ENCODE assay signal across 23 mouse cellular contexts in genomic region chr5:96439811-96440210, GRCm38 (mm10).
DNase-seq lines count a peak whose midpoint lies in the region; ATAC-seq and TF ChIP-seq lines count a peak whose summit lies in the region.
"Had no signal": no experiment of that assay in that cellular context is flagged by ENCODE, and none has a peak within 500 bp of the region (broad histone marks: within the 10 kb centered on the region; RNA-seq: fewer than 3 reads in every experiment).

No protein-coding gene starts in this region.

- no peaks in the 10 kb centered on the region for H3K36me3 ChIP-seq in stomach, embryonic 16.5 days (ENCODE audit: control insufficient read depth, insufficient read depth, low read length)
- no peaks in the 10 kb centered on the region for H3K36me3 ChIP-seq in stomach, postnatal 0 days (ENCODE audit: control insufficient read depth, insufficient read depth, low read length)
- H3K36me3 ChIP-seq: embryonic facial prominence, embryonic 10.5 days; G1E; heart, embryonic 13.5 days; hindbrain, embryonic 13.5 days had no signal

- no peaks in the 10 kb centered on the region for H3K9me3 ChIP-seq in stomach, embryonic 16.5 days (replicated peaks; ENCODE audit: control insufficient read depth, low read length)
- no peaks in the 10 kb centered on the region for H3K9me3 ChIP-seq in stomach, postnatal 0 days (ENCODE audit: control insufficient read depth, low read length)
- H3K9me3 ChIP-seq: embryonic facial prominence, embryonic 10.5 days; forebrain, embryonic 13.5 days; G1E; heart, embryonic 13.5 days; hindbrain, embryonic 13.5 days had no signal

- peak; percentile 10 for DNase-seq in adrenal gland, postnatal 10 days
- DNase-seq in adrenal gland, postnatal 4 days (ENCODE audit: low spot score in 2 of 2), result no peak
- DNase-seq in gastrocnemius, adult 2 months, result peak; percentile 60
- DNase-seq in gastrocnemius, postnatal 4 days (ENCODE audit: low spot score in 2 of 2), result no peak
- no peak for DNase-seq in stomach, postnatal 0 days (ENCODE audit: low spot score)
- no peak for DNase-seq in layer of hippocampus, adult 8-10 months (ENCODE audit: low spot score in 2 of 2)
- DNase-seq: adrenal gland, adult 8-10 months; B cell, adult 2 months; cerebellum, adult 11-12 months; cerebellum, adult 9-10 months; cerebellum, postnatal 36 days; forebrain, postnatal 0 days; heart, adult 18-20 months; heart, postnatal 10 days; kidney, adult 11 months had no signal

- TF ChIP-seq EP300 in stomach, postnatal 0 days (optimal IDR thresholded peaks at IDR 0.05), result no peak

- no peaks in the 10 kb centered on the region for H3K27me3 ChIP-seq in stomach, embryonic 16.5 days (ENCODE audit: control insufficient read depth, insufficient read depth, low read length)
- no peaks in the 10 kb centered on the region for H3K27me3 ChIP-seq in stomach, postnatal 0 days (ENCODE audit: control insufficient read depth, insufficient read depth, low read length)
- H3K27me3 ChIP-seq: forebrain, embryonic 13.5 days; heart, embryonic 13.5 days; hindbrain, embryonic 13.5 days had no signal

- 85% methylated on average over 4 of the region's 4 CpGs for WGBS in stomach, embryonic 16.5 days
- WGBS in stomach, postnatal 0 days, result 87% methylated on average over 4 of the region's 4 CpGs

- H3K4me2 ChIP-seq in stomach, embryonic 16.5 days (ENCODE audit: low read depth, low read length), result no peak overlapping the region
- H3K4me2 ChIP-seq in stomach, postnatal 0 days (replicated peaks; ENCODE audit: low read depth), result no peak overlapping the region
- H3K4me2 ChIP-seq: forebrain, embryonic 13.5 days; heart, embryonic 13.5 days; hindbrain, embryonic 13.5 days had no signal

- H3K4me3 ChIP-seq in gastrocnemius, adult 2 months, result no peak overlapping the region
- no peak overlapping the region for H3K4me3 ChIP-seq in stomach, embryonic 16.5 days (replicated peaks; ENCODE audit: low read length)
- H3K4me3 ChIP-seq in stomach, postnatal 0 days (ENCODE audit: low read depth, low read length), result no peak overlapping the region
- H3K4me3 ChIP-seq: embryonic facial prominence, embryonic 10.5 days; forebrain, embryonic 13.5 days; heart, embryonic 13.5 days; hindbrain, embryonic 13.5 days had no signal

- intact Hi-C loops in gastrocnemius, adult 2 months (cut with DNase I), result no loop called here

- no peak for TF ChIP-seq CTCF in gastrocnemius, adult 2 months (IDR thresholded peaks at IDR 0.05)
- TF ChIP-seq CTCF in stomach, postnatal 0 days (IDR thresholded peaks at IDR 0.05; ENCODE audit: low read depth), result no peak

- H3K27ac ChIP-seq in gastrocnemius, adult 2 months, result peak overlapping the region; percentile 66
- 0 out of 2 replicates have a peak overlapping the region, but pooled peaks have one; percentile 13 for H3K27ac ChIP-seq in stomach, embryonic 16.5 days (ENCODE audit: low read length)
- H3K27ac ChIP-seq in stomach, postnatal 0 days (replicated peaks), result no peak overlapping the region
- H3K27ac ChIP-seq: embryonic facial prominence, embryonic 10.5 days; forebrain, embryonic 13.5 days; hindbrain, embryonic 13.5 days; hindbrain, postnatal 0 days had no signal

- H3K9ac ChIP-seq in stomach, embryonic 16.5 days (ENCODE audit: low read length), result no peak overlapping the region
- no peak overlapping the region for H3K9ac ChIP-seq in stomach, postnatal 0 days (ENCODE audit: low read length)
- H3K9ac ChIP-seq: forebrain, embryonic 13.5 days; forebrain, postnatal 0 days; heart, embryonic 13.5 days; hindbrain, embryonic 13.5 days had no signal

- no peak for ATAC-seq in stomach, embryonic 16.5 days (ENCODE audit: insufficient read depth, low FRiP score)
- ATAC-seq in stomach, postnatal 0 days (ENCODE audit: low FRiP score, low TSS enrichment), result no peak
- ATAC-seq: CD4-positive, CD25-positive, alpha-beta regulatory T cell, adult 4 months; forebrain, embryonic 13.5 days; forebrain, postnatal 0 days; hindbrain, postnatal 0 days had no signal

- peaks cover 5% of the 10 kb centered on the region for H3K4me1 ChIP-seq in stomach, embryonic 16.5 days (ENCODE audit: control insufficient read depth, insufficient read depth, low read length)
- no peaks in the 10 kb centered on the region; the same call in 1 of the 2 replicates for H3K4me1 ChIP-seq in stomach, postnatal 0 days (replicated peaks; ENCODE audit: control insufficient read depth, insufficient read depth)
- H3K4me1 ChIP-seq: embryonic facial prominence, embryonic 10.5 days; forebrain, embryonic 13.5 days; hindbrain, embryonic 13.5 days had no signal

Comparison
In these comparisons a context has a peak if more than half of its experiments do, and no peak if none do; other contexts are left out.
1. DNase-seq: peak in adrenal gland, postnatal 10 days (single experiment) and gastrocnemius, adult 2 months (single experiment); none in adrenal gland, postnatal 4 days (0 of 2), gastrocnemius, postnatal 4 days (0 of 2), stomach, postnatal 0 days (single experiment) and layer of hippocampus, adult 8-10 months (0 of 2).